Mouse (Mus musculus) forebrain, postnatal 0 days (tissue): ENCODE results near the gene Gm17617. TPM values are rescaled to one million over a fixed set of nuclear protein-coding genes. Genes with fewer than 3 reads are reported as not detected.
"Not testable (repeated sequence)": the region's sequence is repeated elsewhere in the genome, so short reads cannot be mapped to it uniquely, and the experiment has no call there.

Source experiments
- ATAC-seq: fragments of 200-750 bp; cut with Nextera tagmentation; 2 replicates; pipeline ENCODE4 v1.8.0; 2017; ENCODE audit warnings: mild to moderate bottlenecking, moderate library complexity
- DNase-seq: peaks from one replicate; pipeline ENCODE4 v3.0.0-alpha.2; 2015
- H3K27ac ChIP-seq: fragments of 300-500 bp; sonication (generic); 2 replicates; pipeline ENCODE4 v1.5.1; 2014; ENCODE audit warnings: low read depth, mild to moderate bottlenecking, antibody characterized with exemption, low read length, moderate library complexity, mixed read lengths
- H3K27me3 ChIP-seq: fragments of 300-500 bp; sonication (generic); 2 replicates; pipeline ENCODE4 v1.6.1; 2014; ENCODE audit warnings: mild to moderate bottlenecking, low read length, mixed read lengths; ENCODE audit not compliant: insufficient read depth
- H3K36me3 ChIP-seq: fragments of 300-500 bp; sonication (generic); 2 replicates; pipeline ENCODE4 v1.6.1; 2014; ENCODE audit warnings: mild to moderate bottlenecking, moderate library complexity; ENCODE audit not compliant: insufficient read depth
- H3K4me1 ChIP-seq: fragments of 300-500 bp; sonication (generic); 2 replicates; pipeline ENCODE4 v1.6.1; 2014; ENCODE audit warnings: antibody characterized with exemption; ENCODE audit not compliant: insufficient read depth
- H3K4me2 ChIP-seq: fragments of 300-500 bp; sonication (generic); 2 replicates; pipeline ENCODE4 v1.6.1; 2014; ENCODE audit warnings: low read depth, mild to moderate bottlenecking, moderate library complexity
- H3K4me3 ChIP-seq: fragments of 300-500 bp; sonication (generic); 2 replicates; pipeline ENCODE4 v1.5.1; 2014; ENCODE audit warnings: low read depth, low read length, mixed read lengths
- H3K9ac ChIP-seq: fragments of 300-500 bp; sonication (generic); 2 replicates; pipeline ENCODE4 v1.6.1; 2014; ENCODE audit warnings: mild to moderate bottlenecking
- H3K9me3 ChIP-seq: fragments of 300-500 bp; sonication (generic); 2 replicates; pipeline ENCODE4 v1.6.1; 2016; ENCODE audit warnings: low read length
- CTCF ChIP-seq: sonication (generic); IDR thresholded peaks from 2 replicates; pipeline ENCODE4 v1.5.1; 2016; ENCODE audit warnings: antibody characterized with exemption, control low read depth, low read depth
- WGBS: fragments of 180-500 bp; shearing (Covaris S2); extraction: QIAGEN DNeasy Blood & Tissue Kit; methylation state at CpG from one replicate; pipeline ENCODE4 v1.1.7; 2014; 5-methylcytosine and 5-hydroxymethylcytosine counted together
- polyA plus RNA-seq: library from polyadenylated mRNA; unstranded; fragments of >200 nt; fragmentation: Nextera tagmentation; extraction: Ambion mirVana; gene quantifications from 2 replicates; pipeline ENCODE4 v1.2.1, GENCODE M21; 2015
- total RNA-seq: library from RNA; depleted of rRNA; stranded (reverse); fragments of >200 nt; gene quantifications from 2 replicates; pipeline ENCODE4 v1.2.3, GENCODE M21; 2014; rRNA removed

Gm17617 gene
- total and polyA plus RNA-seq, 2 experiments from 2014 or later = not detected

DNA sequence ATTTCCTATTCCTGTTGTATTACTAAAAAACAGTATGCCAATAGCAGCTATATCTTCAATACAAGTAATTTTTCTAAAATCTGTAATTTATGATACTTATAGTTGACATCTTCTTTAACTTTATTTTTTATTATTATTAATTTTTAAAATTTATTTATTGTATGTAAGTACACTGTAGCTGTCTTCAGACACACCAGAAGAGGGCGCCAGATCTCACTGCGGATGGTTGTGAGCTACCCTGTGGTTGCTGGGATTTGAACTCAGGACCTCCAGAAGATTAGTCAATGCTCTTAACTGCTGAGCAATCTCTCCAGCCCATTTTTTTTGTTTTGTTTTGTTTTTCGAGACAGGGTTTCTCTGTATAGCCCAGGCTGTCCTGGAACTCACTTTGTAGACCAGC lies 35.5 kb downstream of the Gm17617 start:
- not testable (repeated sequence) for H3K36me3 ChIP-seq, H3K4me2 ChIP-seq, H3K27me3 ChIP-seq, H3K4me1 ChIP-seq, ATAC-seq, H3K4me3 ChIP-seq, H3K27ac ChIP-seq, H3K9ac ChIP-seq, DNase-seq, H3K9me3 ChIP-seq
- TF ChIP-seq CTCF = peak; percentile 24; the same call in 1 of the 2 replicates
- WGBS = 91% methylated on average over 3 of the region's 3 CpGs

DNA sequence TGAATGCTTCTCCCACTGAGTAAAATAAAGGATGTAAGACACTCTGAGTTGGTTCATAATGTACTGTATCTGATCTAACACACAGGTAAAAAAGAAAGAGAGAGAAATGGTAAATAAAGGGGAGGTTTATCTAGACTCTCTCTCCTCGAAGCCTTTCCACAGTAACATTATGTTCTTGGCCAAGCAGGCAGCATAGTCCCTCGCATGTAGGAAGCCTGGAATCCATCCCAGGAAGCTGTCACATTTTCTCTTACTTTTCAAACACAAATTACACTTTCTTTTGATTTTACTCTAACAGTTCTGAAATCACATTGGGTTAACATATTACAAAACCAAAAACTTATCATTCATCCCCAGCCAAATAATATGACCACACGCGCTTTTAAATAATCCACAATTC lies 40.8 kb downstream of the Gm17617 start:
- DNase-seq (peak; percentile 26), ATAC-seq (no peak)
- H3K27ac ChIP-seq = no peak overlapping the region
- H3K4me3 ChIP-seq = no peak overlapping the region
- 53% methylated on average over 4 of the region's 4 CpGs for WGBS
- H3K9me3 ChIP-seq = no peaks in the 10 kb centered on the region
- no peak overlapping the region for H3K4me2 ChIP-seq
- no peak overlapping the region for H3K9ac ChIP-seq
- no peaks in the 10 kb centered on the region; the same call in 1 of the 2 replicates for H3K36me3 ChIP-seq
- TF ChIP-seq CTCF = no peak
- no peaks in the 10 kb centered on the region for H3K4me1 ChIP-seq
- H3K27me3 ChIP-seq = no peaks in the 10 kb centered on the region

Other genes with a start within 250 kb of the Gm17617 start
- gene Unc5a, start 184.1 kb downstream of the Gm17617 start, total RNA-seq = 27.5 and 46.1 TPM in 2 replicates
- 19.8 and 22.5 TPM in 2 replicates for gene Unc5a, start 184.1 kb downstream of the Gm17617 start, polyA plus RNA-seq
- gene Hk3, start 112.2 kb downstream of the Gm17617 start, total RNA-seq = 0.76 and 1.4 TPM in 2 replicates
- gene Hk3, start 112.2 kb downstream of the Gm17617 start, polyA plus RNA-seq = 0.48 and 0.65 TPM in 2 replicates
- 12.6 and 13.2 TPM in 2 replicates for gene Uimc1, start 33.2 kb downstream of the Gm17617 start, total RNA-seq
- gene Uimc1, start 33.2 kb downstream of the Gm17617 start, polyA plus RNA-seq = 12.2 and 13.3 TPM in 2 replicates
- gene Zfp346, start 28.2 kb downstream of the Gm17617 start, total RNA-seq = 24.8 and 32.8 TPM in 2 replicates
- gene Zfp346, start 28.2 kb downstream of the Gm17617 start, polyA plus RNA-seq = 14.4 and 20.5 TPM in 2 replicates
- gene Fgfr4, start 19.1 kb upstream of the Gm17617 start, total RNA-seq = 0.08 and 0.19 TPM in 2 replicates
- gene Fgfr4, start 19.1 kb upstream of the Gm17617 start, polyA plus RNA-seq = 0.33 and 0.40 TPM in 2 replicates
- gene Nsd1, start 76.2 kb upstream of the Gm17617 start, total RNA-seq = 81.2 and 104 TPM in 2 replicates
- 37.5 and 48.2 TPM in 2 replicates for gene Nsd1, start 76.2 kb upstream of the Gm17617 start, polyA plus RNA-seq
- gene Prelid1, start 187.0 kb upstream of the Gm17617 start, total RNA-seq = 159 and 187 TPM in 2 replicates
- 313 and 316 TPM in 2 replicates for gene Prelid1, start 187.0 kb upstream of the Gm17617 start, polyA plus RNA-seq
- 67.3 and 77.4 TPM in 2 replicates for gene Rab24, start 188.4 kb upstream of the Gm17617 start, total RNA-seq
- 92.3 and 99.4 TPM in 2 replicates for gene Rab24, start 188.4 kb upstream of the Gm17617 start, polyA plus RNA-seq
- gene Mxd3, start 196.3 kb upstream of the Gm17617 start, total RNA-seq = 10.1 and 10.5 TPM in 2 replicates
- 7.3 and 9.4 TPM in 2 replicates for gene Mxd3, start 196.3 kb upstream of the Gm17617 start, polyA plus RNA-seq
- 55.2 and 62.6 TPM in 2 replicates for gene Lman2, start 229.2 kb upstream of the Gm17617 start, total RNA-seq
- gene Lman2, start 229.2 kb upstream of the Gm17617 start, polyA plus RNA-seq = 32.8 TPM in 2 replicates
- 4.0 and 4.4 TPM in 2 replicates for gene Rgs14, start 236.2 kb upstream of the Gm17617 start, total RNA-seq
- 2.5 and 3.9 TPM in 2 replicates for gene Rgs14, start 236.2 kb upstream of the Gm17617 start, polyA plus RNA-seq